Mouse (Mus musculus): ENCODE data around the gene Slc12a6.
"Not testable (repeated sequence)": the region's sequence is repeated elsewhere in the genome, so short reads cannot be mapped to it uniquely, and the experiment has no call there.

Gene Slc12a6

DNA sequence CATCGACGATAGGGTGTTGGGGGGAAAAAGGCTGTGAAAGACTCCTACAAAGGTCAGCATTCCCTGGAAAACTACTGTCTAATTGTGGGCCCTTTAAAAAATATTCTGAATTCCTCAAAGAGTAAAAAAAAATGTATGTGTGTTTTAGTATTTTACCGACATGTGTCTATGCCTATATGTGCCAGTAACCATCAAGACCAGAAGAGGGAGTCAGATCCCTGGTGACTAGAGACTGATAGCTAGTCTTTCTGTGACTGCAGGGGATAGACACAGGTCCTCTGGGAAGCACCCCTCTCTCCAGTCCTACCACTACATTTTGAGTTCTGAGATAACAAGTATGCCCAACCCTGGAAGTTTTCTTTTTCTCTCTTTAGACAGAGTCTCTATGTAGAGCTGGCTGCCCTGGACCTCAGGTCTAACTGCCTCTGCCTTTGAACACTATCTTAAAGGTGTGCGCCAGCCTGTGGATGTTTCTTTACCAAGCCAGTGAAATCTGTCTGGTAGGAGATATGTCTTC lies 2.8 kb upstream of the Slc12a6 start:
- DNase-seq (ENCODE audit: low spot score) = no peak

GRCm38 (mm10) chr2:112264364-112264763 lies 1.3 kb upstream of the Slc12a6 start:
- no peak for DNase-seq (ENCODE audit: low spot score)

DNA sequence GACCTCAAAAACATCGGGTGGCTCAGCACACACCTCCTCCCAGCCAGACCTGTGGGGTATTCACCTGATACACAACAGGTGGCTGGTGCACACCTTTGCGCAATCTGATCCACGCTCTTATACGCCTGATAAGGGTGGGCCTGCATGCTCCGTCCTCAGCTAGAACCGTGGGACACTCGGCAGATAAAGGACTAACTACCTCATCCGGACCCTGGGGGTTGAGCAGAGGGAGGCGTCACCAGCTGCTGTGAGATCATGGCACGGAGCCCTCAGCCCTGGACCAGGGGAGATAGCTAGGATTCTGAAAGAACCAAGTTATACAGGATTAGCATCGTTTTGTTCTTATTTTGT lies 592 bp downstream of the Slc12a6 start, which contains the start of gene Gm21985:
Gene Gm21985, plus strand, starts transcription at position 73 of the 351 bp plus-strand sequence.
- peak; percentile 68 for DNase-seq (ENCODE audit: low spot score)

- DNase-seq (ENCODE audit: low spot score) = no peak
Observed at GRCm38 (mm10) chr2:112266780-112267179, 1.2 kb downstream of the Slc12a6 start.

GRCm38 (mm10) chr2:112267547-112268269 lies 2.1 kb downstream of the Slc12a6 start:
- no peak for DNase-seq (ENCODE audit: low spot score)

GRCm38 (mm10) chr2:112270011-112270410 lies 4.4 kb downstream of the Slc12a6 start:
- DNase-seq (ENCODE audit: low spot score) = no peak

- DNase-seq (ENCODE audit: low spot score) = no peak
Observed at GRCm38 (mm10) chr2:112272909-112273308, 7.3 kb downstream of the Slc12a6 start.

DNA sequence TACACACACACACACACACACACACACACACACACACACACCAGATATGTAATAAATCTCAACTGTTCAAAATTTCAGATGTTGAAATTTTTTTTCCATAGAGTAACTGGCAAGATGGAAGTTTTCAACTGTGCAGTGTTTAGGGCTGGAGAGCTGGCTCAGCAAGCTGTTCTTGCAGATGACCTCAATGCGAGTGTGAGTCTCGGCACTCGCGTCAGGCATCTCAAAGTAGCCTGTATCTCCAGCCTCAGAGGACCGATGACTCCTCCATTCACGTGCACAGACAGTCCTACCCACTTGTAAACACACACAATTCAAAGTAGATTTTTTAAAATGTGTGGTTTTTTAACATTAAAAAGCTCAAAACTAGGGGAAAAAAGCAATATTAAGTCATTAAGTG lies 7.8 kb downstream of the Slc12a6 start:
- no peak for DNase-seq (ENCODE audit: low spot score)

DNA sequence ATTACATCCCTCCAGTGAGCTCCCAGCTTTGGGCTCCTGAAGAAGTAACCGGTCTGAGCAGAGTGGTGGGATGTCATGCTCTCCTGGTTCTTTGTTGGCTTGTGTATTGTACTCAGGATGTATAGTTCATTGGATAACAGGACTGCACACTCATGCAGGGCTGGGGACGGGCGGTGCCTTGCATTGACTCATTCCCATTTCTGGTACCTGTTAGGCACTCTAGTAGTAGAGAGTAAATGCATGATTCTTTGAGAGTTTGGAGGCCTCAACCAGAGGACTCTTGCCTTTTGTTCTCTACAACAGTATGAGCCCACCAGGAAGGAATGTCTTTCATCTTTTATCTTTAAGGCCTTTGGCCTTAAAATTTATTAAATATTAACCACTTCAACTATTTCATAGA lies 11.2 kb downstream of the Slc12a6 start:
- DNase-seq (ENCODE audit: low spot score) = no peak

DNA sequence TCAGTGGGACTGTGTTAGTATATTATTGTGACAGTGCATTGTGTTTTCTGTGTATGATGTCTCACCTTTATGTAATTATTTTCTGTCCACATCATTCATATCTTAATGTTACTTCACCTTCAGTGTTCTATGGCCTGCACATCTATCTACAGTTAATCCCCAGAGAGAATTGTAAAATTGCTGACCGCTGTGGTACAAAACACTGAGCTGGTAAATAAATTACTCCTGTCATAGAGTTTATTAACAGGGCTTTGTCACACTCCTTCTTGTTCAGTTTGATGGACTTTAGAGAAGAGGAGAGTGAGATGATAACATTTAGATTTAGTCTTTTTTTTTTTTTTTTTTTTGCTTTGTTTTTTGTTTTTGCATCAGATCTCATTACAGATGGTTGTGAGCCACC lies 17.2 kb downstream of the Slc12a6 start:
- DNase-seq (ENCODE audit: low spot score) = no peak

DNA sequence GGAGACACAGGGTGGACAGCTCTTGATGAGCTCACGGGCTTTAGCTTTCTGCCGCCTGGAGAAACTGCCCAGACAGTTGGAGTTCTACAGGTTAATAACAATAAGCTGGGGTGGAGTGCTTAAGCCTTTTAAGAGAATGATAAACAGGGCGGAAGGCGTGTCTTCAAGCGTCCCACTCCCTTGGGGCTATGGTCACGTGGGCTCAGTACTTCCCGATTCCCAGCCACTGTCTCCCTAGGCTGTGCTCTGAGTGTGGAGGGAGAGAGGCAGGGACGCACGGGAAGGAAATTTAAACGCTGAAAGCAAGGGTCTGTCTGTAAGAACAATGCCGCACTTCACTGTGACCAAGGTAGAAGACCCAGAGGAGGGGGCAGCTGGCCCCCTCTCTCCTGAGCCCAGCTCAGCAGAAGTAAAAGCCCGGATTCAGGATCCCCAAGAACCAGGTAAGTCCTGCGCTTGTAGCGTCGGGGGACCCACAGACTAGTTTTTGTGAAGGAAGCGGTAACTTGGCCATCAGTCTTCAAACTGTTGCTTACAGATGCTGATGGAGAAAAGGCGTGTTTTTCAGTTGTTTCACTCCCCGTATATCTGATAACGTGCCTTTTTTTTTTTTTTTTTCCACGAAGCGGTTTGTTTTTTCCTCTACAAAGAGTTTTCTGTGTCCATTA lies 18.9 kb downstream of the Slc12a6 start:
- peak; percentile 57 for DNase-seq (ENCODE audit: low spot score)

DNA sequence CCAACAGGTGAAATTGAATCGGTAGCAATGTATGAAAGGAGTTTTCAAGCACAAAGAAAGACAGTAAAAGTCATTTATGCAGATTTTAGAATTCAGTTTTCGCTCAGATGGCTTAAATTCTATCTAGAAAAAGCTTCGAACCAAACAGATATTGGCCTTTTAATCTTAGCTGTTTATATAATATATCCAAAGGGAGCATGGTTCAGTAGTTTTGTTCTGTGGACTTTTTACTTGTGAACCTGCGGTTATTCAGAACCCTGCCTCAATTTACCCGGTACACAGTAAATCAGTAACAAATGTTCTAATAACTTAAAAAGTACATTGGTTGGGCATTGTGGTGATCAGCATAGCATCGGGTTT lies 19.4 kb downstream of the Slc12a6 start:
- no peak for DNase-seq (ENCODE audit: low spot score)

DNA sequence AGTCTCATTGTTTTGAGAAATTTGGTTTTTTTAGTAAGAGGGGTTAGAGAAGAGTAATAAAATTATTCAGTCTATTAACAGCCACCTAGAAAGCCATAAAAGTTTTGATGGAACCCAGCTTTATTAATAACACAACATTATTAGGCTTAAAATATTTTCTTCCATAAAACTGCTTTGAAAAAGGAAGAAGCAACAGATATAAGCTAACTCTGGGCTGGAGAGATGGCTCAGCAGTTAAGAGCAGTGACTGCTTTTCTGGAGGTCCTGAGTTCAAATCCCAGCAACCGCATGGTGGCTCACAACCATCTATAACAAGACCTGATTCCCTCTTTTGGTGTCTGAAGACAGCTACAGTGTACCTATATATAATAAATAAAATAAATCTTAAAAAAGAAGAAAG lies 20.4 kb downstream of the Slc12a6 start:
- DNase-seq (ENCODE audit: low spot score) = not testable (repeated sequence)

DNA sequence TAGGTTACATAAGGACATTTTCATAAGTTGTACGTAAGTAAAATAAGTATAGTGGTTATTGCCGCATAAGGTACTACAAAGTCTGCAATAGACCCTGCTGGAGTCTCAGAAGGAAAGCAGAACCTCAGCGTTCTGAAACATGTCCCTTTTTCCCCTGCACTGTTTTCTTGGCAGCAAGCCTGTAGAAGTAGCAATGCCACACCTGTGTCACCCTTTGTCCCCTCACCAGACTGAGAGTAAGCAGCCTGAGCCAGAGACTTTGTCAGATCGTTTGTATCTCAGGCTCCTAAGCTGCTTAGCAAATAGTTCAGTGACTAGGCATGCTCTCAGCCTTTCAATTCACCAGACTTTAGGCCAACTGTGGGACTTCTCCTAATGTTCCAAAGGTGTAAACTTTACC lies 21.4 kb downstream of the Slc12a6 start:
- no peak for DNase-seq (ENCODE audit: low spot score)

DNA sequence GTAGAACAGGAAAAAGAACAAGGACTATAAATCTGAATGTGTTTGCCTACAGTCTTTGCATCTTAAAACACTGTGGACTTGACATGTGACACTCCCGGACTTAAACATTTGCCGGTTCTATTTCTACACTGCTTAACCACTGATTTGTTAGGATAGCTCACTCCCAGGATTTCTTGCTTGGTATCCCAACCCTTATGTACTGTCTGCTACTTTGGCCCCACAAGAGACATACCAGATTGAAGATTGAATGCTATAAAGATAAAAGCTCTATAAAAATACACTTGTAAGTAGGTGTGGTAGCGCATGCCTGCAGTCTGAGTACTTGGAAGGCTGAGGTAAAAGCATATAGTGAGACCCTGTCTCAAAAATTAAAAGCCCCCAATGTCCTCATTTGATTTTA lies 23.9 kb downstream of the Slc12a6 start:
- no peak for DNase-seq (ENCODE audit: low spot score)

GRCm38 (mm10) chr2:112292823-112293222 lies 27.2 kb downstream of the Slc12a6 start:
- DNase-seq (ENCODE audit: low spot score) = no peak

- no peak for DNase-seq (ENCODE audit: low spot score)
Observed at GRCm38 (mm10) chr2:112296211-112296610, 30.6 kb downstream of the Slc12a6 start.

DNA sequence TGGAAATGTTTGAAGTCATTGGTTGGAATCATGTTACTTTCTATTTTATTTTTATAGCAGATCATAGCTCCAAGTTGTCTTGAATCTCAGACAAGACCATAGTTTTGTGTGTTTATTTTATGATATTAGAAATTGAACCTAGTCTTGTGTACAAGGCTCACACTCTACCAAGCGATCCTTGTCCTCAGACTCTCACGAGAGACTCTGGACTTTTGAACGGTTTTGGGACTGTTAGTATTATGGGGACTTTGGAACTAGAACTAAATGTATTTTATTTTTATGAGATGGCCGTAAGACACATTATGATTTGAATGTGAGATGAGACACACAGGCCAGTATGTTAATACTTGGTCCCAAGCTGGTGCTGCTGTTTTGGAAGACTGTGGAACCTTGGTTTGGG lies 32.6 kb downstream of the Slc12a6 start:
- DNase-seq (ENCODE audit: low spot score) = no peak

DNA sequence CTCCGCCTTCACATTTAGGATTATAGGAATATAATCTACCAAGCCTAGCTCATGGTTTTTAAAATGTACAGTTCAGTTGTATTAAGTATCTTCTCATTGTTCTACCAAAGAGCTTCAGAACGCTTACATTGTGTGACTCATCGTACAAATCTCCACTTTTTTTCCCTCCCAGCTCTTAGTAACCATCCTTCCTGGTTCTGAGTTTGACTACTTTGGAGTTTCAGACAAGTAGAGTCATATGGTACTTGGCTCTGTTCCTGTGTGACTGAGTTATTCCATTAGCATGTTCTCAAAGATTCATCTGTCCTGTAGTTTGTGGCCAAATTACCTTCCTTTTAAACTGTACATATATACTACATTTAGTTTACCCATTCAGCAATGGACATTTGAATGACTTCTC lies 43.0 kb downstream of the Slc12a6 start:
- DNase-seq (ENCODE audit: low spot score) = no peak

GRCm38 (mm10) chr2:112309161-112309600 lies 43.6 kb downstream of the Slc12a6 start:
- peak; percentile 14 for DNase-seq (ENCODE audit: low spot score)

- no peak for DNase-seq (ENCODE audit: low spot score)
Observed at GRCm38 (mm10) chr2:112315638-112316037, 50.0 kb downstream of the Slc12a6 start.

DNA sequence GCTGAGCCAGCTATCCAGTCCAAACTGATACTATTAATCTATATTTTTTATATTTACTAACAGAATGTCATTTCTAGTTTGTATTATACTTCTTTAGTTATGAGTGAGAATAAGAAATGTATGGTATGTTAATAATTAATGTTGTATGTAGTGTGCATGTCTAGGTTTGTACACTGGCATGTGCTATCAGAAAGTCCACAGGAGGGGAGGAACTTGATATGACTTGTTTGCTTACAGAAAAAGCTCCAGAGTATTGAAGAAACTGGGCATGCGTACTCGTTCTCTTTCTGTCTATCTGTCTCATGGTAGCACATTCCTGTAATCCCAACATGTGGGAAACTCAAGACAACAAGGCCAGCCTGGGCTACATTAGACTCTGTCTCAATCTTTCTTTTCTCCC lies 52.6 kb downstream of the Slc12a6 start:
- DNase-seq (ENCODE audit: low spot score) = no peak

GRCm38 (mm10) chr2:112318905-112319304 lies 53.3 kb downstream of the Slc12a6 start:
- peak; percentile 30 for DNase-seq (ENCODE audit: low spot score)
